ENCODE assay signal across 8 mouse cellular contexts in genomic region chr14:49153801-49154200, GRCm38 (mm10). TPM values are rescaled to one million over a fixed set of nuclear protein-coding genes. Genes with fewer than 3 reads are reported as not detected.
DNase-seq lines count a peak whose midpoint lies in the region; ATAC-seq and TF ChIP-seq lines count a peak whose summit lies in the region.

No protein-coding gene starts in this region.

- WGBS in neural tube, embryonic 15.5 days = 42% methylated on average over 7 of the region's 7 CpGs
- 29% methylated on average over 7 of the region's 7 CpGs for WGBS in liver, embryonic 14.5 days (ENCODE audit: insufficient replicate concordance)

- H3K27me3 ChIP-seq in neural tube, embryonic 15.5 days (replicated peaks) = no peaks in the 10 kb centered on the region
- H3K27me3 ChIP-seq in liver, embryonic 14.5 days (ENCODE audit: control insufficient read depth, insufficient read depth, low read length) = no peaks in the 10 kb centered on the region

- H3K9ac ChIP-seq in neural tube, embryonic 15.5 days (replicated peaks) = no peak overlapping the region
- no peak overlapping the region for H3K9ac ChIP-seq in liver, embryonic 14.5 days (replicated peaks)

- no peak overlapping the region for H3K4me2 ChIP-seq in neural tube, embryonic 15.5 days
- H3K4me2 ChIP-seq in liver, embryonic 14.5 days (ENCODE audit: low read depth) = no peak overlapping the region

- H3K4me3 ChIP-seq in neural tube, embryonic 15.5 days (replicated peaks) = no peak overlapping the region
- H3K4me3 ChIP-seq in liver, embryonic 14.5 days (ENCODE audit: insufficient read depth in 1 of 2, low read depth in 2 of 2, low read length in 2 of 2) = no peak overlapping the region

- no peaks in the 10 kb centered on the region for H3K4me1 ChIP-seq in neural tube, embryonic 15.5 days
- H3K4me1 ChIP-seq in liver, embryonic 14.5 days (replicated peaks; ENCODE audit: control insufficient read depth in 2 of 2, insufficient read depth in 2 of 2, low read length in 1 of 2) = no peaks in the 10 kb centered on the region

- DNase-seq in neural tube, embryonic 10.5 days (ENCODE audit: extremely low spot score, low spot score) = peak; percentile 75
- peak; percentile 88 for DNase-seq in adrenal gland, postnatal 14 days
- DNase-seq in embryo, embryonic 11.5 days (ENCODE audit: low read depth, low spot score) = peak; percentile 47
- DNase-seq in kidney, adult 8-10 months = peak; percentile 46 to 72
- DNase-seq in liver, embryonic 14.5 days (ENCODE audit: low read depth in 3 of 3, low spot score in 3 of 3) = peak; percentile 22 to 46 (median 33)
- DNase-seq in right cerebral cortex, postnatal 14 days = peak; percentile 74
- DNase-seq in yolk sac, embryonic 10.5 days (ENCODE audit: low spot score) = peak; percentile 13

- TF ChIP-seq CTCF in liver, embryonic 14.5 days (IDR thresholded peaks at IDR 0.05; ENCODE audit: low read depth) = peak; percentile 88

- no peaks in the 10 kb centered on the region for H3K36me3 ChIP-seq in neural tube, embryonic 15.5 days
- H3K36me3 ChIP-seq in liver, embryonic 14.5 days (replicated peaks; ENCODE audit: control insufficient read depth, insufficient read depth, low read depth) = no peaks in the 10 kb centered on the region

- no peak for TF ChIP-seq EP300 in liver, embryonic 14.5 days (IDR thresholded peaks at IDR 0.05; ENCODE audit: low read depth)

- no peak for ATAC-seq in neural tube, embryonic 15.5 days (ENCODE audit: low FRiP score)
- no peak for ATAC-seq in liver, embryonic 14.5 days (ENCODE audit: insufficient read depth)

- H3K9me3 ChIP-seq in neural tube, embryonic 15.5 days (replicated peaks) = no peaks in the 10 kb centered on the region
- no peaks in the 10 kb centered on the region for H3K9me3 ChIP-seq in liver, embryonic 14.5 days (ENCODE audit: control insufficient read depth, low read length)

- no peak overlapping the region for H3K27ac ChIP-seq in neural tube, embryonic 15.5 days (replicated peaks)
- no peak overlapping the region for H3K27ac ChIP-seq in liver, embryonic 14.5 days

RNA-seq across cellular contexts. Expression of gene Naa30, which starts 18.2 kb away (rescaled TPM):
- 11.2 and 13.1 TPM in 2 replicates for polyA plus RNA-seq in neural tube, embryonic 15.5 days (2015; fragmentation: Nextera tagmentation; extraction: Ambion mirVana)
- 26.5 and 28.8 TPM in 2 replicates for total RNA-seq in adrenal gland, postnatal 14 days (2021)
- polyA plus RNA-seq in liver, embryonic 14.5 days (2012; rRNA removed) = 4.2 and 5.7 TPM in 2 replicates
- polyA plus RNA-seq in liver, embryonic 14.5 days (2014; fragmentation: Nextera tagmentation; extraction: Ambion mirVana) = 4.8 and 5.2 TPM in 2 replicates

Comparison
In these comparisons a context has a peak if more than half of its experiments do, and no peak if none do; other contexts are left out.
1. DNase-seq: peak in every context shown above with its lines; median percentile 88 in adrenal gland, postnatal 14 days; 75 in neural tube, embryonic 10.5 days; 74 in right cerebral cortex, postnatal 14 days; 59 in kidney, adult 8-10 months; 47 in embryo, embryonic 11.5 days; 33 in liver, embryonic 14.5 days; 13 in yolk sac, embryonic 10.5 days.